Mouse (Mus musculus): ENCODE results near the gene Cblb.

Gene Cblb

GRCm38 (mm10) chr16:52184350-52184749, 153.3 kb downstream of the Cblb start:
- DNase-seq (ENCODE audit: inconsistent age in 2 of 2, low spot score in 1 of 2) = no peak

DNA sequence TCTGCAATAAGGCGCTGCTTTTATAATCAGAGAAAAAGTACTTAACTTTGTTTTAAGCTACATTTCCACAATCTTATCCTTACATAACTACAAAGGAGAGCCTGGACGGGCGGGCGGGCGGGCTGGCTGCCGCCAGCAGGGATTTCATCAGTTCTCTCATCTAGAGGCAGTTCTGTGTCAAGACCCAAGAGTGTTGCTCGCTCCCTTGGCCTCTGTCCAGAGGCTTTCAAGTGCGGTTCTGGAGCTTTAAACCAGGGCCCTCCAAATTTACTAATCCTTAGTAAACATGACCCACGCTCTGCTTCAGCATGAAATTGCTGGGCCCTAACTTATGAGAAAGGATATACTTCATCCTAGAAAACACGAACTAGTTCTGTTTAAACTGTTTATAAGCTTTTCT, 155.7 kb downstream of the Cblb start:
- DNase-seq (ENCODE audit: inconsistent age in 2 of 2, low spot score in 1 of 2) = no peak

- no peak for DNase-seq (ENCODE audit: inconsistent age in 2 of 2, low spot score in 1 of 2)
These were observed 158.1 kb downstream of the Cblb start for GRCm38 (mm10) chr16:52189103-52189502.

DNA sequence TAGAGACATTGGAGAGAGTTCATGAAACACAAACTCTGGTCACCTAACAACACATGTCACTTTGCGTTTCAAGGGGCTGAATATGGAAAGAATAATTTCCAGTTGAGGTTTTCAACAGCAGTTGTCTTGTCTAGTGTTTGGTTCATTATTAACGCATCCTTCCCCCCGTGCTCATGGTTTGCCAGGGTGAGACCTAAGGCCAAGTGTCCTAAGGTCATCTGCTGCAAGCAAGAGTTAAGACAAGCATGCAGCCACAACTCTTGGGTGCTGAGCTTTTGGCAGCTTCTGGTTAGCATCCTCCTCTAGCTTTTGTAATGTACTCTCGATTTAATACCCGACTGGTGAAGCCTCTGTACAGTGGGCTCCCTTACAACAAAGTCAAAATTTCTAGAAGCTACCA, 159.7 kb downstream of the Cblb start:
- DNase-seq (ENCODE audit: inconsistent age in 2 of 2, low spot score in 1 of 2) = no peak

- no peak for DNase-seq (ENCODE audit: inconsistent age in 2 of 2, low spot score in 1 of 2)
These were observed 163.0 kb downstream of the Cblb start for GRCm38 (mm10) chr16:52194040-52194439.

GRCm38 (mm10) chr16:52194866-52195265, 163.8 kb downstream of the Cblb start:
- peak in 1 of 2 experiments; percentile 26 for DNase-seq (ENCODE audit: inconsistent age in 2 of 2, low spot score in 1 of 2)

DNA sequence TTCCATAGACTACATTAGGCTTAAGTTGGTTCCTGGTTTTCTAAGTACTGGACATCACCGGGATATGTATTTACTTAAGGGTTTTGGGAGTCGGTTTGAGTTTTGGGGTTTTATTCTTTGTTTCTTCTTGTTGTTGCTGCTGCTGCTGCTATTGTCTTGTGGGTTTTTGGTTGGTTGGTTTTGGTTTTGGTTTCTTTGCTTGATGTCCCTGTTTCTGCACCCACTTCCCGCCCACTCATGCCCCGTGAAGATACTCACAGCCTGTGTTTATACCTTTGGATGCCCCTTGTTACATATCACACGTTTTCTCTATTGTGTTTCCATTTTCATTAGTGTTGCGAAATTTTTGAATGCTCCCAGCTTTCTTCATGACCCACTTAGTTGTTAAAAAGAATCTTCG, 169.1 kb downstream of the Cblb start:
- DNase-seq (ENCODE audit: inconsistent age in 2 of 2, low spot score in 1 of 2) = no peak

- DNase-seq (ENCODE audit: inconsistent age in 2 of 2, low spot score in 1 of 2) = no peak
These were observed 180.0 kb downstream of the Cblb start for GRCm38 (mm10) chr16:52210844-52211606.

GRCm38 (mm10) chr16:52219069-52219468, 188.0 kb downstream of the Cblb start:
- peak in 1 of 2 experiments; percentile 56 for DNase-seq (ENCODE audit: inconsistent age in 2 of 2, low spot score in 1 of 2)

- DNase-seq (ENCODE audit: inconsistent age in 2 of 2, low spot score in 1 of 2) = no peak
These were observed 191.9 kb downstream of the Cblb start for GRCm38 (mm10) chr16:52222896-52223295.

GRCm38 (mm10) chr16:52229446-52229845, 198.4 kb downstream of the Cblb start:
- DNase-seq (ENCODE audit: inconsistent age in 2 of 2, low spot score in 1 of 2) = no peak

- no peak for DNase-seq (ENCODE audit: inconsistent age in 2 of 2, low spot score in 1 of 2)
These were observed 198.9 kb downstream of the Cblb start for GRCm38 (mm10) chr16:52229930-52230329.

DNA sequence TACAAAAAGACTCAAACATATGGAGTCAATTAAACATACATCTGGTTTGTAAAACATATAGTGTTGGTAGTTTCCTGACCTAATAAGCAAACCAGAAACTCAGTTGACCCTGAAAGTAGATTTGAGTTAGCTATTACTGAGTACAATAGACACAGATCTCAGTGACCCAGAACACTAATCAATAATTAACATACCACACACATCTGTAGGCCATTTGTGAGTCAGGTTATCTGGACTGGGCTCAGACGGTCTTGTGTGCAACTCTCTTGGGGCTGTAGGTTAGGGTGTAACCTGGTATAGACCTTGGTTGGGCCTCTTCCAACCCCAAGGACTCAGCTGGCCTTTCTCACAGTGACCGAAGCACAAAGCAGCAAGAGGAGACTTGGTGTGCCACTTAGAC, 211.1 kb downstream of the Cblb start:
- no peak for DNase-seq (ENCODE audit: inconsistent age in 2 of 2, low spot score in 1 of 2)

- DNase-seq (ENCODE audit: inconsistent age in 2 of 2, low spot score in 1 of 2) = no peak
These were observed 212.5 kb downstream of the Cblb start for GRCm38 (mm10) chr16:52243421-52243973.

DNA sequence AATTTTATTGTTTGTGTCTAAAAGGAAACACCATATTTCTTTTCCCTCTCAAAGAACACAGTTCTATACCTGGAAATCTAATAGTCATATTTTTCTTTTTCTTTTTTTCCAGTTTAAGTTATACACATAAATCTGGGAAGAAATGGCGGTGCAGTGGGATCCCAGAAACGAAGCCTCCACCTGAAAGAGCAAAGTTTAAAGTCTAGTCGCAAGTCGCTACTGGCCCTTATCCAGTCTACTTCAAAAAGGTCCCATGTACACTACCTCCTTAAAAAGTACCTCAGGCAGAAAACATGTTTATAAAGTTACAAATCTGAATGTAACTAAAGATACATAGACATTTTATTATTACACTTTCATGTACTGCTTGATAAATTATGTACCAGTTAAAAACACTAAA, 219.2 kb downstream of the Cblb start:
- no peak for DNase-seq (ENCODE audit: inconsistent age in 2 of 2, low spot score in 1 of 2)

- DNase-seq (ENCODE audit: inconsistent age in 2 of 2, low spot score in 1 of 2) = no peak
These were observed 219.9 kb downstream of the Cblb start for GRCm38 (mm10) chr16:52250935-52251334.

Measured in adrenal gland, adult (tissue).